Mouse (Mus musculus) kidney, embryonic 16.5 days (tissue): ENCODE results near the gene Abhd4. TPM values are rescaled to one million over a fixed set of nuclear protein-coding genes. Genes with fewer than 3 reads are reported as not detected.
A peak's percentile ranks its signal among the peaks of the same experiment; 100 is the strongest.
"Not testable (repeated sequence)": the region's sequence is repeated elsewhere in the genome, so short reads cannot be mapped to it uniquely, and the experiment has no call there.

Experiments used
- ATAC-seq: fragments of 200-750 bp; cut with Nextera tagmentation; 2 replicates; pipeline ENCODE4 v1.8.0; 2017; ENCODE audit warnings: moderate TSS enrichment; ENCODE audit not compliant: low FRiP score, low TSS enrichment
- H3K27ac ChIP-seq: fragments of 300-500 bp; sonication (generic); 2 replicates; pipeline ENCODE4 v1.5.1; 2014; ENCODE audit warnings: low read length
- H3K27me3 ChIP-seq: fragments of 300-500 bp; sonication (generic); 2 replicates; pipeline ENCODE4 v1.6.1; 2014; ENCODE audit warnings: low read length, control low read depth, mixed read lengths; ENCODE audit not compliant: insufficient read depth
- H3K36me3 ChIP-seq: fragments of 300-500 bp; sonication (generic); 2 replicates; pipeline ENCODE4 v1.6.1; 2014; ENCODE audit warnings: low read length, control low read depth, mixed read lengths; ENCODE audit not compliant: insufficient read depth
- H3K4me1 ChIP-seq: fragments of 300-500 bp; sonication (generic); 2 replicates; pipeline ENCODE4 v1.6.1; 2014; ENCODE audit warnings: low read length, control low read depth, mixed read lengths; ENCODE audit not compliant: insufficient read depth
- H3K4me2 ChIP-seq: fragments of 300-500 bp; sonication (generic); replicated peaks from 2 replicates; pipeline ENCODE4 v1.6.1; 2014; ENCODE audit warnings: low read depth, low read length
- H3K4me3 ChIP-seq: fragments of 300-500 bp; sonication (generic); 2 replicates; pipeline ENCODE4 v1.5.1; 2014; ENCODE audit warnings: mild to moderate bottlenecking, low read length
- H3K9ac ChIP-seq: fragments of 300-500 bp; sonication (generic); replicated peaks from 2 replicates; pipeline ENCODE4 v1.6.1; 2014; ENCODE audit warnings: low read length
- H3K9me3 ChIP-seq: fragments of 300-500 bp; sonication (generic); 2 replicates; pipeline ENCODE4 v1.6.1; 2016; ENCODE audit warnings: low read length, control low read depth
- WGBS: fragments of 180-500 bp; shearing (Covaris S2); extraction: QIAGEN DNeasy Blood & Tissue Kit; methylation state at CpG from one replicate; pipeline ENCODE4 v1.1.7; 2014; 5-methylcytosine and 5-hydroxymethylcytosine counted together
- polyA plus RNA-seq: library from polyadenylated mRNA; unstranded; fragments of >200 nt; fragmentation: Nextera tagmentation; extraction: Ambion mirVana; gene quantifications from 2 replicates; pipeline ENCODE4 v1.2.1, GENCODE M21; 2015

Gene Abhd4
- polyA plus RNA-seq, 1 experiment from 2014 or later = 86.2 TPM

DNA sequence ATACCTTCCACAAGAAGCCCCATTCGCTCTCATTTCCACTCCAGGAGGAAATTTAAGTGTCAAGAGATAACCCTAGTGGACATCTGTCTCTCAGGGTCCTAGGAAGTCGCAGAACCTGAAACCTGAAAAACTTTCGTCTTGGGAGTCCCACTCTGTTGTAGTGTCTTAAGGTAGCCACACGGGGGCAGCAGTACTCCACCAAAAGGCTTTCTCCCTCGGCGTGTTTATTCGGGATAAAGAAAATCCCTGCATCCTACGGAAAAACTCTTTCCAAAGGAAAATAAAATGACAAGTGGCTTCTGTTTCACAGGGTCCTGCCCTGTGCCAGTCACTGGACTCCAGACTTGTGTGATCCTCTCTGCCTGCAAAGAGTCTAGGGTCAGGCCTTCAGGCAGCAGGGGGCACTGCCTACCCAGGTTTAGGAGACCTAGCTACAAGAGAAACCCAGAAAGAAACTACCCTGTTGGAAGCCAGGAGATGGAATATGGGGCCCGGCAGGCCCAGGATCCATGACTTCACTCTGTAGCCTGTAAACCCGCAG is 26.0 kb upstream of the Abhd4 start:
- peak; percentile 64 for ATAC-seq
- Histone ChIP-seq H3K9ac (peak overlapping the region; percentile 54), H3K36me3 (no peaks in the 10 kb centered on the region), H3K27ac (peak overlapping the region; percentile 79), H3K27me3 (no peaks in the 10 kb centered on the region), H3K9me3 (no peaks in the 10 kb centered on the region), H3K4me3 (peak overlapping the region; percentile 37), H3K4me2 (peak overlapping the region; percentile 57), H3K4me1 (peaks cover 56% of the 10 kb centered on the region)
- under 1% methylated on average over 10 of the region's 10 CpGs for WGBS

DNA sequence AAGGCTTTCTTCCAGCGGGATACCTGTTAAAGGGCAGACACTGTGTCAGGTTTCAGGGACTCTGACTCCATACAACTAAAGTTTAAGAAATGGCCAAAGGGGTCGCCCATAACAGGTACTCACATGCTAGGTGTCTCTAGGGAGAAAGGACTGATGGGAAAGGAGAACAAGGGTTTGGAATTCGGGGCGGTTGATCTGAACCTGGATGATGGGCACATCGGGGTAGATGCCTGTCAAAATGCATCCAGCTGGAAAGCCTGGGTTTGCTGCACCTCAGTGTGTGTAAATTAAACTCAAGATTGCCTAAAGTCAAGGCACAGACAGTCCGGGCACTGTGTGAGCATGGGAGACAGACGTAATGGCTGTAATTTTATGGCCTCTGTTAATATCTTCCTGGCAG is 25.5 kb upstream of the Abhd4 start:
- no peak overlapping the region; the same call in 1 of the 2 replicates for H3K27ac ChIP-seq
- H3K9ac ChIP-seq = peak overlapping the region; percentile 45; the same call in 1 of the 2 replicates
- WGBS = 16% methylated on average over 7 of the region's 7 CpGs
- H3K27me3 ChIP-seq = no peaks in the 10 kb centered on the region
- H3K36me3 ChIP-seq = no peaks in the 10 kb centered on the region
- H3K9me3 ChIP-seq = no peaks in the 10 kb centered on the region
- H3K4me1 ChIP-seq = peaks cover 60% of the 10 kb centered on the region
- peak overlapping the region; percentile 57 for H3K4me2 ChIP-seq
- ATAC-seq = no peak
- H3K4me3 ChIP-seq = peak overlapping the region; percentile 37; the same call in 1 of the 2 replicates

DNA sequence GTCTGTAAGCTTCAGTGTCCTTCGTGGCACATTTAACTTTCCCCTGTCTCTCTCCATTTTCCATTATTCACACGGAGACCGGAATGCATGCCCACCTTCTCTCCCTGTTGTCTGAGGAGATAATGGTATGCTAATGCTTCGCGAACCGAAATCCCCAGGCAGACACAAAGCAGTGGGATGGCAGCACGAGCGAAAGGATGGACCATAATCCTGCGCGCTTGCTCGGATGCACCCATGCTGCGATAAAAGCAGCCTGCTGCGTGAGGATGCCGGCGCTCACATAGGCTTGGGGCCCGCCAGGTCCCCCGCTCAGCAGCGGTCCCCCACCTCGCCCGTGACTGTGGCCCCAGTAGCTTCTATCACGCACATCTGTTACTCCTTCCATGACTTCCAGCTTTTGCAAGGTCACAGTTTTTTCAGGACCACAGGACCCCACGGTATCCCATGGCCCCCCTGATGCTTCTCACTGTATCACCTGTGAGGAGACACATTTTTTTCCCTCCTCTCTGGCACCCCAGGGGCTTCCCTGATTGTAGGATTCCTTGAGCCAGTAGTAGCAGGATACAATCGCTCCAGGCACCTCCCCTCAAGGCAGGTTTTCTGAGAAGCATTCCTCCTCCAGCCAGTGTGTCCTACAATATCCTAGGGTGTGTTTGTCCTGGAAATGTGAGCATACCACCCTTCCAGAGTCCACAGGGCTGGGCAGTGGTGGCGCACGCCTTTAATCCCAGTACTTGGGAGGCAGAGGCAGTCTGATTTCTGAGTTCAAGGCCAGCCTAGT is 24.9 kb upstream of the Abhd4 start:
- Histone ChIP-seq H3K9ac (peak overlapping the region; percentile 45; the same call in 1 of the 2 replicates), H3K4me3 (peak overlapping the region; percentile 19; the same call in 1 of the 2 replicates), H3K27ac (no peak overlapping the region), H3K9me3 (no peaks in the 10 kb centered on the region), H3K27me3 (no peaks in the 10 kb centered on the region), H3K36me3 (no peaks in the 10 kb centered on the region), H3K4me1 (peaks cover 63% of the 10 kb centered on the region), H3K4me2 (peak overlapping the region; percentile 57)
- 30% methylated on average over 25 of the region's 25 CpGs for WGBS
- ATAC-seq = no peak

DNA sequence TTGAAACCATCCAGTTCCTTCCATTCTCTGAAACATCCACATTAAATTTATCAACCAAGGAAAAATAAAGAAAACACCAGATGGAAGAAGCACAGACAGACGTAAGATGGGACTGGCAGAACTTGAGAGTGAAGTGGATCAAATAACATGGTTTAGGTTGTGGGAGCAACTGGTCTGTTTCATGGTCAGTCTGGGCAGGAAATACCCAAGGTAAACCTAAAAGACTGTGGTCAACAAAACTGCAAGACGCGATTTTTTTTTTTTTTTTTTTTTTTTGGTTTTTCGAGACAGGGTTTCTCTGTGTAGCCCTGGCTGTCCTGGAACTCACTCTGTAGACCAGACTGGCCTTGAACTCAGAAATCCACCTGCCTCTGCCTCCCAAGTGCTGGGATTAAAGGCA is 24.1 kb upstream of the Abhd4 start:
- H3K4me3 ChIP-seq, H3K4me2 ChIP-seq, ATAC-seq, H3K27me3 ChIP-seq, H3K27ac ChIP-seq, H3K9ac ChIP-seq, H3K36me3 ChIP-seq, H3K9me3 ChIP-seq: not testable (repeated sequence)
- WGBS = 83% methylated on average over 3 of the region's 4 CpGs
- H3K4me1 ChIP-seq = peaks cover 61% of the 10 kb centered on the region

DNA sequence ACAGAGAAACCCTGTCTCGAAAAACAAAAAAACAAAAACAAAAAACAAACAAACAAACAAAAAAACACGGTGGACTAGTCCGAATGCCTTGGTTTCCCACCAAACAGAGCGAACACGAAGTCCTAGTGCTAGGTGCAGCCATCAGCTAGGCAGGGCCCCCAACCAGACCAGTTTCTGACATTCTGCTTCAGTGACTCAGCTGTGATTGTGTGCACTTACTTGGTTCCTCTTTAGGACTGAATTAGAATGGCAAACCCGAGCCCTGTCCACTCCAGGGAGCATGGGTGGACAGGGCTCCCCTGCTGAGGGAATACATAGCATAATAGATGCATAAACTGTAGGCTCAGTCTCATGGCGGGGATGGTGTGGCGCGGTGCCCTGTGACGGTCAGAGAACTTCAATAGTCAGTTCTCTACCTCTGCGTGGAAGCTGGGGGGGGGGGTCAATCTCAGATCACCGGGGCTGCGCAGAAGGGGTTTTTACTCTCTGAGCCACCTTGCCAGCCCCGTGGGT is 23.3 kb upstream of the Abhd4 start:
- Histone ChIP-seq H3K9me3 (no peaks in the 10 kb centered on the region), H3K27me3 (no peaks in the 10 kb centered on the region), H3K9ac (no peak overlapping the region), H3K36me3 (peaks cover 4% of the 10 kb centered on the region; the same call in 1 of the 2 replicates), H3K4me2 (no peak overlapping the region), H3K4me1 (peaks cover 57% of the 10 kb centered on the region), H3K4me3 (no peak overlapping the region), H3K27ac (no peak overlapping the region)
- WGBS = 83% methylated on average over 14 of the region's 14 CpGs
- ATAC-seq = no peak

DNA sequence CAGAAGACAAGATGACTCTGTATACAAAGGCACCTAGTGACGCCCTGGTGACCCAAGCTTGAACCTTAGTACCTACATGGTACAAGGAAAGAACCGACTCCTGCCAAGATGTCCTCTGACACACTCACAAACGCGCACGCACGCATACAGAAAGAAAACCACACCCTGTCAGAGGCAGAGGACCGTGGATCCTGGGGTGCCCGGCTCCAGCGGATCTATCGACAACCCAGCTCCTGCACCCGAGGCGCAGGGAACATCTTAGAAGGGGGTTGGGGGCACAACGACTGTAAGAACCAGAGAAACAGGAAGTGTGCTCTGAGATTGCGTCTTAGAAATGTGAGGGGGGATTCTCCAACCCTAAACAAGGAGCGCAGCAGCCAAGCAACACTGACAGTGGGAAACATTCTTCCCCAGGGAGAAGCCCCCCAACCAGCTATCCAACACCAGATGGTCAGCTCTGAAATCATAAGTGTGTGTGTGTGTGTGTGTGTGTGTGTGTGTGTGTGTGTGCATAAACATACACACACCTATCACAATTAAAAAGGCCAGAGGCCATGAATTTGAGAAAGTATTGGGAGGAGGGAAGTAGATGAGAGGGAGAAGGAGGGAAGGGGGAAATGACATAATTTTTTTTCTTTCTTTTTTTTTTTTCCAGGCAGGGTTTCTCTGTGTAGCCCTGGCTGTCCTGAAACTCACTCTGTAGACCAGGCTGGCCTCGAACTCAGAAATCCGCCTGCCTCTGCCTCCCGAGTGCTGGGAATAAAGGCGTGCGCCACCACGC is 22.6 kb upstream of the Abhd4 start:
- Histone ChIP-seq H3K36me3 (peaks cover 4% of the 10 kb centered on the region; the same call in 1 of the 2 replicates), H3K9me3 (no peaks in the 10 kb centered on the region), H3K27me3 (no peaks in the 10 kb centered on the region), H3K27ac (peak overlapping the region; percentile 35; the same call in 1 of the 2 replicates), H3K4me3 (no peak overlapping the region), H3K4me2 (no peak overlapping the region), H3K4me1 (peaks cover 56% of the 10 kb centered on the region), H3K9ac (no peak overlapping the region)
- ATAC-seq = no peak
- WGBS = 79% methylated on average over 21 of the region's 21 CpGs

DNA sequence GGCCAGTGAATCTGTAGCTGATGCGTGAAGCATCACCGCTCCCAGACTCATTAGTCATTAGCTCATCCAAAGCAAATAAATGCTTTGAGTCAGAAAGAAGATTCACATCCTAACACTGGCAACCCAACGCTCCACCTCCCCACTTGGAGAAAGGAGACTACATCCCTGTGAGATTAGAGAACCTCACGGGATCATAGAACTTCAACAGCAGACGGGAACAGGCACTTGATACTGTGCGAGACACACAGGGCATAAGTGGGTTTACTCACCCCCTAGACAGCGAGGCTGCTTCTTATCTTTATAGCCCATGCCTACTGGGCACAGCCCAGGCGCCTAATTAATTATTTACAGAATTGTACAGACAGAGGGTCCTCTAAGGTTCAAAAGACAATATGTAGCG is 21.8 kb upstream of the Abhd4 start:
- H3K9ac ChIP-seq = no peak overlapping the region
- no peak overlapping the region for H3K4me2 ChIP-seq
- peaks cover 49% of the 10 kb centered on the region for H3K4me1 ChIP-seq
- H3K36me3 ChIP-seq = peaks cover 4% of the 10 kb centered on the region; the same call in 1 of the 2 replicates
- peak overlapping the region; percentile 35 for H3K27ac ChIP-seq
- H3K9me3 ChIP-seq = no peaks in the 10 kb centered on the region
- ATAC-seq = peak; percentile 25
- 42% methylated on average over 9 of the region's 9 CpGs for WGBS
- no peak overlapping the region for H3K4me3 ChIP-seq
- no peaks in the 10 kb centered on the region for H3K27me3 ChIP-seq

DNA sequence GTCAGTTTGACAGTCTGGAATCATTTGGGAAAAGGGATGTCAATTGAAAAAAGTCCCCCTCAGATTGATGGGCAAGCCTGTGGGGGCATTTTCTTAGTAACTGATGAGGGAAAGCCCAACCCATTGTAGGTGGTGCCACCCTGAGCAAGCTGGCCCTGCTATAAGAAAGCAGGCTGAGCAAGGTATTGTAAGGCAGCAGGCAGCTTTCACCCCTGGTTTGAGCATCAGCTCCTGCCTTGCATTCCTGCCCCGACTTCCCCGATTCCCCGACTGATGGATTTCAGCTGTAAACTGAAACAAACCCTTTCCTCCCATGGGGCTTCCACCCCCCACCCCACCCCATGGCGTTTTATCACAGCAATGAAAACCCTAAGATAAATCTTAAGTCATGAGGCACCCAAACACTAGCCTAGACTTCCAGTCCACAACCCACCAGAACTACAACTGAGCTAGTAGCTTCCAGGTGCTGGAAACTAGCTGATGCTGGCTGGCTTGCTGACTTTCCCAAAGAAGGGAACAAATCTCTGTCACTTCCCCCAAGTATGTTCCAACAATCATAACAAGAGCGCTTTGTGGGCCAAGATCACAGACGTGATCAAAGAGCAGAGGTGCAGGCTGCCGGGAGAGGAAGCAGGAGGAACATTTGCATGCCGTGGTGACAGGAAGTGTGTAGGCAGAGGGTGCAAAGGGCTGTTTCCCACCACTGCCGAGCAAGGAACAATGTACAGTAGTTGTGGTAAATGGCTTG is 21.0 kb upstream of the Abhd4 start:
- 3% methylated on average over 9 of the region's 9 CpGs for WGBS
- ATAC-seq = peak; percentile 72; the same call in 1 of the 2 replicates

More for the DNA sequence above, 21.0 kb upstream of the Abhd4 start:
- Histone ChIP-seq H3K4me1 (peaks cover 40% of the 10 kb centered on the region), H3K9ac (no peak overlapping the region; the same call in 1 of the 2 replicates), H3K4me3 (no peak overlapping the region), H3K4me2 (peak overlapping the region; percentile 8; the same call in 1 of the 2 replicates), H3K36me3 (peaks cover 5% of the 10 kb centered on the region; the same call in 1 of the 2 replicates), H3K27ac (peak overlapping the region; percentile 82), H3K27me3 (no peaks in the 10 kb centered on the region), H3K9me3 (no peaks in the 10 kb centered on the region)
